Mouse (Mus musculus): ENCODE measurements around the gene Spata33. TPM values are rescaled to one million over a fixed set of nuclear protein-coding genes. Genes with fewer than 3 reads are reported as not detected.
"Not testable (repeated sequence)": the region's sequence is repeated elsewhere in the genome, so short reads cannot be mapped to it uniquely, and the experiment has no call there.

The Spata33 gene
- total RNA-seq, 2 experiments from 2014 or later = not detected

DNA sequence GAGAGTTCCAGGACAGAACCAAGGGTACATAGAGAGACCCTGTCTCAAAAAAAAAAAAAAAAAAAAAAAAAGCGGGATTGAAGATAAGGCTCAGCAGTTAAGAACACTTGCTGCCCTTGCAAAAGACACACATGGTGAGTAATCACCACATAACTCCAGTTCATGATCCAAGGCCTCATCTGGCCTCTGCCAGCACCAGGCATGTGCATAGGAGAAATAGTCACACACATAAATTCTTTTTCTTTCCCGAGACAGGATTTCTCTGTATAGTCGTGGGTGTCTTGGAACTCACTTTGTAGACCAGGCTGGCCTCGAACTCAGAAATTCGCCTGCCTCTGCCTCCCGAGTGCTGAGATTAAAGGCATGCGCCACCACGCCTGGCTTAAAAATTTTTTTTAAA is 45.0 kb downstream of the Spata33 start:
- not testable (repeated sequence) for ATAC-seq (replicated peaks; ENCODE audit: low FRiP score, poor library complexity, severe bottlenecking)

DNA sequence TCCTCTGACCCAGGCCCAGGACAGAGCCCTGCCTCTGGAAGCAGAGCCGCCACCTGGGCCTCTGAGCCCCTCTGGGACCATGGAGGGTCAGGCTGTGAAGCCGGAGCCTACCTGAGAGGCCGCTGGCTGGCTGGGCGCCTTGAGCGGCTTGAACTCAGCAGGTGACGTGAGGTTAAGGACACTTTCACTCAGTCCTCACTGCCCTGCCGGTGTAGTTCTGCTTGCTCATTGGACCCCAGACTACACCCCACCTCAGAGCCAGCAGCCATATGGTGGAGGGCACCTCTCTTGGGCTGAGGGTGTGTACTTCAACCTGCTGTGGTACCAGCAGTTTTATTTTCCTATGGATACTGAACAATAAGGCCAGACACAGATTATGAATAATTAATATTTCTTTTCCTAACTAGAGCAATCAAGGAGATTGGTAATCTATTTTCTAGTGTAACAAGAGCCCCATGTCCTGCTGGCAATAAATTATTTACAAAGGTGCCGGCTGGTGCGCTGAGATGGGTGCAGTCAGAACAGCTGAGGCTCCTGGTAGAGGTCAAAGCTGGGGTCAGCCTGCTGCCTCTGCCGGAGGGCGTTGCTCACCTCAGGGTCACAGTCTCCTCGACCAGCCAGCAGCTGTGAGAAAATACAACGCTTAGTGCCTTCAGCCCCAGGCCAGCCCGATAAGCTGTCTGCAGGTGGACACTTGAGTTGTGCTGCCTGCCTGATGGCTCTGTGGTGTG is 55.5 kb downstream of the Spata33 start:
- ATAC-seq (replicated peaks; ENCODE audit: low FRiP score, poor library complexity, severe bottlenecking) = no peak

DNA sequence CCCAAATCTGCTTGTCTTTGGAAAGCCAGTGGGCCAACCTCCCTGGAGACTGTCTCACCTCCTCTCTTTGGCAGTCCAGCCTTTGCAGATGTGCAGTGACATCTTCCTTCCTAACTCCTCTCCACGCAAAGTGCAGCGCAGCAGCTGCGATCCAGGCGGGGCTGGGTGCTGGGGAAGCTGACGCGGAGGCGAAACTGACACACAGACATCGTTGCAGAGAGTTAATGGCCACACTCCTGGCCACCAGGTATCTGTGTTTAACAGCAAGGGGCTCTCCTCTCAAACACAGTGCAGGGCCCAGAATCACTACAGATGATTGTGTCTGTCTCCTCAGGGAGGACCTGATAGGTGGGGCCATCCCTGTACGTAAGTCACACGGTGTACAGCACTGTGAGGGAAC is 58.5 kb downstream of the Spata33 start:
- ATAC-seq (replicated peaks; ENCODE audit: low FRiP score, poor library complexity, severe bottlenecking) = no peak

Other genes starting within 250 kb of the Spata33 start
- 39.3 and 53.4 TPM in 2 replicates for gene Ankrd11, start 170.6 kb upstream of the Spata33 start, total RNA-seq (2015; ENCODE audit: low replicate concordance)
- 78.6 and 121 TPM in 2 replicates for gene Ankrd11, start 170.6 kb upstream of the Spata33 start, total RNA-seq (2017; ENCODE audit: low replicate concordance)
- gene Spg7, start 149.9 kb upstream of the Spata33 start, total RNA-seq (2015; ENCODE audit: low replicate concordance) = 10.6 and 14.4 TPM in 2 replicates
- gene Spg7, start 149.9 kb upstream of the Spata33 start, total RNA-seq (2017; ENCODE audit: low replicate concordance) = 15.2 and 37.6 TPM in 2 replicates
- gene Rpl13, start 110.5 kb upstream of the Spata33 start, total RNA-seq (2015; ENCODE audit: low replicate concordance) = 279 and 298 TPM in 2 replicates
- gene Rpl13, start 110.5 kb upstream of the Spata33 start, total RNA-seq (2017; ENCODE audit: low replicate concordance) = 472 and 492 TPM in 2 replicates
- gene Cpne7, start 95.5 kb upstream of the Spata33 start, total RNA-seq (2015; ENCODE audit: low replicate concordance) = not detected in 2 replicates
- not detected in 2 replicates for gene Cpne7, start 95.5 kb upstream of the Spata33 start, total RNA-seq (2017; ENCODE audit: low replicate concordance)
- gene Sult5a1, start 54.5 kb upstream of the Spata33 start, total RNA-seq (2015; ENCODE audit: low replicate concordance) = not detected in 2 replicates
- gene Sult5a1, start 54.5 kb upstream of the Spata33 start, total RNA-seq (2017; ENCODE audit: low replicate concordance) = not detected in 2 replicates
- gene Dpep1, start 26.6 kb upstream of the Spata33 start, total RNA-seq (2015; ENCODE audit: low replicate concordance) = 1.3 TPM in 1 of 2 replicates, not detected in the other
- gene Dpep1, start 26.6 kb upstream of the Spata33 start, total RNA-seq (2017; ENCODE audit: low replicate concordance) = not detected in 2 replicates
- 19.2 and 24.9 TPM in 2 replicates for gene Chmp1a, start 69 bp upstream of the Spata33 start, total RNA-seq (2015; ENCODE audit: low replicate concordance)
- 17.0 and 24.1 TPM in 2 replicates for gene Chmp1a, start 69 bp upstream of the Spata33 start, total RNA-seq (2017; ENCODE audit: low replicate concordance)
- gene Cdk10, start 12.0 kb downstream of the Spata33 start, total RNA-seq (2015; ENCODE audit: low replicate concordance) = 3.1 and 5.6 TPM in 2 replicates
- gene Cdk10, start 12.0 kb downstream of the Spata33 start, total RNA-seq (2017; ENCODE audit: low replicate concordance) = 3.0 and 7.5 TPM in 2 replicates
- 2.3 TPM in 1 of 2 replicates, not detected in the other for gene Spata2l, start 23.4 kb downstream of the Spata33 start, total RNA-seq (2015; ENCODE audit: low replicate concordance)
- gene Spata2l, start 23.4 kb downstream of the Spata33 start, total RNA-seq (2017; ENCODE audit: low replicate concordance) = 0.56 and 2.0 TPM in 2 replicates
- gene Zfp276, start 41.4 kb downstream of the Spata33 start, total RNA-seq (2015; ENCODE audit: low replicate concordance) = 6.0 and 8.8 TPM in 2 replicates
- 9.3 and 12.4 TPM in 2 replicates for gene Zfp276, start 41.4 kb downstream of the Spata33 start, total RNA-seq (2017; ENCODE audit: low replicate concordance)
- gene Vps9d1, start 41.5 kb downstream of the Spata33 start, total RNA-seq (2015; ENCODE audit: low replicate concordance) = 3.6 and 5.2 TPM in 2 replicates
- gene Vps9d1, start 41.5 kb downstream of the Spata33 start, total RNA-seq (2017; ENCODE audit: low replicate concordance) = 6.6 and 9.8 TPM in 2 replicates
- gene Fanca, start 105.7 kb downstream of the Spata33 start, total RNA-seq (2015; ENCODE audit: low replicate concordance) = 2.3 and 16.5 TPM in 2 replicates
- gene Fanca, start 105.7 kb downstream of the Spata33 start, total RNA-seq (2017; ENCODE audit: low replicate concordance) = 11.1 and 22.0 TPM in 2 replicates
- gene Spire2, start 119.9 kb downstream of the Spata33 start, total RNA-seq (2015; ENCODE audit: low replicate concordance) = not detected in 2 replicates
- 0.09 TPM in 1 of 2 replicates, not detected in the other for gene Spire2, start 119.9 kb downstream of the Spata33 start, total RNA-seq (2017; ENCODE audit: low replicate concordance)
- gene Tcf25, start 160.9 kb downstream of the Spata33 start, total RNA-seq (2015; ENCODE audit: low replicate concordance) = 25.3 and 45.0 TPM in 2 replicates
- 19.5 and 29.4 TPM in 2 replicates for gene Tcf25, start 160.9 kb downstream of the Spata33 start, total RNA-seq (2017; ENCODE audit: low replicate concordance)
- not detected in 2 replicates for gene Mc1r, start 194.3 kb downstream of the Spata33 start, total RNA-seq (2015; ENCODE audit: low replicate concordance)
- not detected in 2 replicates for gene Mc1r, start 194.3 kb downstream of the Spata33 start, total RNA-seq (2017; ENCODE audit: low replicate concordance)
- gene Tubb3, start 198.6 kb downstream of the Spata33 start, total RNA-seq (2015; ENCODE audit: low replicate concordance) = 3.8 TPM in 1 of 2 replicates, not detected in the other
- gene Tubb3, start 198.6 kb downstream of the Spata33 start, total RNA-seq (2017; ENCODE audit: low replicate concordance) = not detected in 2 replicates
- 11.3 and 15.8 TPM in 2 replicates for gene Def8, start 210.7 kb downstream of the Spata33 start, total RNA-seq (2015; ENCODE audit: low replicate concordance)
- 12.8 and 16.5 TPM in 2 replicates for gene Def8, start 210.7 kb downstream of the Spata33 start, total RNA-seq (2017; ENCODE audit: low replicate concordance)

Data from erythroblast, adult 5-6 weeks (primary cell).